Mouse (Mus musculus): ENCODE data around the gene Mdm4.

DNA sequence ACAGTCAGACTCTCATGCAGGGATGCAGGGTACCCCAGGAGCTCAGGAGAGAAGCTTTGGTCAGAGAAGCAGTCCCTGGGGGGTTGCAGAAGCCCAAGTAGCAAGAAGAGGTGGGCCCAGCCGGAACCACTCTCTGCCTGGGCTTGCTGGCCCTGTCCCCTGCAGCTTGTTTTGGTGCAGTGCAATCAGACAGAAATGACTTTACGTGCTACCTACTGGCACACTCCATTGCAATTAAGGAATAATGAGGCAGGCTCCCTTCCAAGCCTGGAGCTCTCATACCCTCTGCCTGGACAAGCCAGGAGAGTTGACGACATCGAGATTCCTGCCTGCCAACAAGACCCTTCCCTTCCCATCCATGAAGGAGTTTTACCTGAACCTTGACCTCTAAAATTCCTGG, 100.1 kb downstream of the Mdm4 start:
- no peak for TF ChIP-seq GATA1 (IDR thresholded peaks at IDR 0.05; ENCODE audit: low read depth, low read length)
- no peak for TF ChIP-seq POLR2A (IDR thresholded peaks at IDR 0.05; ENCODE audit: control insufficient read depth in 1 of 2, insufficient read depth in 1 of 2, low read depth in 1 of 2, low read length in 2 of 2, poor library complexity in 1 of 2)
- TF ChIP-seq USF2 (IDR thresholded peaks at IDR 0.05; ENCODE audit: borderline replicate concordance in 1 of 2, insufficient read depth in 1 of 2, low read depth in 1 of 2, low read length in 2 of 2) = no peak
- no peak for TF ChIP-seq ETS1 (IDR thresholded peaks at IDR 0.05; ENCODE audit: low read depth, low read length)

Measured in MEL (cell line).